Mouse (Mus musculus): ENCODE data around the gene Slc7a7. TPM values are rescaled to one million over a fixed set of nuclear protein-coding genes. Genes with fewer than 3 reads are reported as not detected.

Slc7a7 gene
- total and polyA plus RNA-seq, 2 experiments from 2014 or later: 3.2 to 3.4 TPM

DNA sequence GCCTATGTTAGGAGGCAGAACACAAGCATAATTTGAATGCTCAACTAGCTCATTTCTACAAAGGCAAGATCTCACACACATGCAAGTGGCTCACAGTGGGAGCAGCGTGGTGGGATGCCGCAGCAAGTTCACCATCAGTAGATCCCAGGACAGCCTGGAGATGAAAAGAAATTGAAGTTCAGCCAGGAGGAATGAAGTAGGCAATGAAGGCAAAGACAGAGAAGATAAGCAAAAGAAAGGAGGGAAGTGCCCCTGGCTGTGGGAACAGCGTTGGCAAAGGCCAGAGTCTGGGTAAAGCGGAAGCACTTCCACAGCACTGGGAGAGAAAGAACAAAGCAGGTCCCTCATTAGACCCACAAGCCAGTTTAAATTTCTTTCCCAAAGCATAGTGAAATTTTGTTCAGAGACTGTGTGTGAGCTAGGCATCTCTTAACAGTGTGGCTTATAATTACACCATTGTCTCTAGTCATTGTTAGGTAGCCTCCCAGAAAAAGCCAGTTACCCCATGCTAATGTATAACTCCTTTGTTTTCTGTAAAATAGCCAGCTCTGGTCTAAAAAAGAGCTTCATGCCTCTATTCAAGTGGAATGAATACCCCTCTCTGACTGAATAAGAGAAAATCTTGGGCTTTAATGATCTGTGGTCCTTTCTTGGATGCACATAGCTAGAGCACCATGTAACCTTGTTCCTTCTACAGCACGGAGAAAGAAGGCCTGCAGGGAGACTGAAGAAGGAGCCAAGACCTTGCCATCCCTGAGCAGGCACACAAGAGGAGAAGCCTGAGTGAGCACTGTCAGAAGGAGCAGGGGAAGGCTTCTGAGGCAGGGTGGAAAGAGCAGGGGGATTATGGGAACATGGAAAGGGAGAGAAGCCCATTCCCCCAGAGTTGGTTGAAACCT lies 85.2 kb downstream of the Slc7a7 start:
- DNase-seq (peak; percentile 32), ATAC-seq (peak; percentile 83)
- TF ChIP-seq CTCF (IDR thresholded peaks at IDR 0.05; ENCODE audit: low read depth): no peak
- Histone ChIP-seq H3K36me3 (ENCODE audit: insufficient read depth) (no peaks in the 10 kb centered on the region), H3K9me3 (ENCODE audit: low read length) (no peaks in the 10 kb centered on the region), H3K4me3 (ENCODE audit: low read depth, low read length) (no peak overlapping the region), H3K27me3 (ENCODE audit: insufficient read depth, low read length) (no peaks in the 10 kb centered on the region), H3K27ac (ENCODE audit: low read depth, low read length) (peak overlapping the region; percentile 36; the same call in 1 of the 2 replicates), H3K9ac (no peak overlapping the region), H3K4me1 (ENCODE audit: insufficient read depth) (no peaks in the 10 kb centered on the region), H3K4me2 (ENCODE audit: low read depth) (no peak overlapping the region)
- WGBS: 17% methylated on average over 5 of the region's 5 CpGs

DNA sequence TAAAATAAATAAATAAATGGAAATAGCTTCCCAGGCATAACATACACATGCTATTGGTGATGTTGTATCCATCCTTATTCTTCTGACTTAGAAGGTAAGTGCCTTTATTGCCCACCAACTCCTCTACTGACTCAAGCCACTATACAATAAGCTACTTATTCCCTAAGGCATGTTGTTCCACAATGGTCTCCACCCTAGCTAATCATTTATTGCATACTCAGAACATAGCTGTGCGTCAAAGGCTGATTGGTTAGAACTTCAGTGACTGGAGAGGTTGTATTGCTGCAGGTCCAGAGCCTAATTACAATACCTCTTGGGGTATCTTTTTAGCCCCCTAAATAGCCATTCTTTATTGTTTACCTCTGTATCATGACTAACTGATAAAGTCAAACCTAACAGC lies 86.4 kb downstream of the Slc7a7 start:
- no peak overlapping the region for H3K9ac ChIP-seq
- H3K4me3 ChIP-seq (ENCODE audit: low read depth, low read length): no peak overlapping the region
- no peak for TF ChIP-seq CTCF (IDR thresholded peaks at IDR 0.05; ENCODE audit: low read depth)
- no peak overlapping the region for H3K4me2 ChIP-seq (ENCODE audit: low read depth)
- no peaks in the 10 kb centered on the region for H3K27me3 ChIP-seq (ENCODE audit: insufficient read depth, low read length)
- H3K36me3 ChIP-seq (ENCODE audit: insufficient read depth): no peaks in the 10 kb centered on the region
- 82% methylated on average over 1 of the region's 1 CpGs for WGBS
- H3K9me3 ChIP-seq (ENCODE audit: low read length): no peaks in the 10 kb centered on the region
- no peak overlapping the region for H3K27ac ChIP-seq (ENCODE audit: low read depth, low read length)
- DNase-seq (no peak), ATAC-seq (no peak)
- H3K4me1 ChIP-seq (ENCODE audit: insufficient read depth): no peaks in the 10 kb centered on the region

- 55% methylated on average over 9 of the region's 9 CpGs for WGBS
Observed at GRCm38 (mm10) chr14:54329201-54329600, 88.4 kb downstream of the Slc7a7 start.

GRCm38 (mm10) chr14:54328548-54328947 lies 89.0 kb downstream of the Slc7a7 start:
- DNase-seq (no peak), ATAC-seq (no peak)
- peak; percentile 30; the same call in 1 of the 2 replicates for TF ChIP-seq CTCF (IDR thresholded peaks at IDR 0.05; ENCODE audit: low read depth)
- Histone ChIP-seq H3K9ac (no peak overlapping the region), H3K27ac (ENCODE audit: low read depth, low read length) (no peak overlapping the region), H3K4me2 (ENCODE audit: low read depth) (no peak overlapping the region), H3K36me3 (ENCODE audit: insufficient read depth) (no peaks in the 10 kb centered on the region), H3K4me1 (ENCODE audit: insufficient read depth) (no peaks in the 10 kb centered on the region), H3K9me3 (ENCODE audit: low read length) (no peaks in the 10 kb centered on the region), H3K27me3 (ENCODE audit: insufficient read depth, low read length) (no peaks in the 10 kb centered on the region), H3K4me3 (ENCODE audit: low read depth, low read length) (no peak overlapping the region)
- WGBS: 91% methylated on average over 2 of the region's 2 CpGs

More at GRCm38 (mm10) chr14:54329201-54329600, 88.4 kb downstream of the Slc7a7 start:
- Histone ChIP-seq H3K4me3 (ENCODE audit: low read depth, low read length) (no peak overlapping the region), H3K36me3 (ENCODE audit: insufficient read depth) (no peaks in the 10 kb centered on the region), H3K4me1 (ENCODE audit: insufficient read depth) (no peaks in the 10 kb centered on the region), H3K9ac (no peak overlapping the region), H3K9me3 (ENCODE audit: low read length) (no peaks in the 10 kb centered on the region), H3K27me3 (ENCODE audit: insufficient read depth, low read length) (no peaks in the 10 kb centered on the region), H3K27ac (ENCODE audit: low read depth, low read length) (no peak overlapping the region), H3K4me2 (ENCODE audit: low read depth) (no peak overlapping the region)
- no peak for TF ChIP-seq CTCF (IDR thresholded peaks at IDR 0.05; ENCODE audit: low read depth)
- ATAC-seq: no peak
- no peak for DNase-seq

- TF ChIP-seq CTCF (IDR thresholded peaks at IDR 0.05; ENCODE audit: low read depth): no peak
- no peak overlapping the region for H3K9ac ChIP-seq
- 87% methylated on average over 5 of the region's 5 CpGs for WGBS
Observed at GRCm38 (mm10) chr14:54324486-54324885, 93.1 kb downstream of the Slc7a7 start.

GRCm38 (mm10) chr14:54321556-54322376 lies 95.8 kb downstream of the Slc7a7 start:
- Histone ChIP-seq H3K27me3 (ENCODE audit: insufficient read depth, low read length) (no peaks in the 10 kb centered on the region), H3K9me3 (ENCODE audit: low read length) (no peaks in the 10 kb centered on the region), H3K4me2 (ENCODE audit: low read depth) (no peak overlapping the region), H3K4me3 (ENCODE audit: low read depth, low read length) (no peak overlapping the region), H3K4me1 (ENCODE audit: insufficient read depth) (no peaks in the 10 kb centered on the region), H3K27ac (ENCODE audit: low read depth, low read length) (no peak overlapping the region), H3K9ac (no peak overlapping the region), H3K36me3 (ENCODE audit: insufficient read depth) (no peaks in the 10 kb centered on the region)
- ATAC-seq (no peak), DNase-seq (no peak)
- TF ChIP-seq CTCF (IDR thresholded peaks at IDR 0.05; ENCODE audit: low read depth): no peak
- WGBS: 69% methylated on average over 18 of the region's 18 CpGs

More at GRCm38 (mm10) chr14:54324486-54324885, 93.1 kb downstream of the Slc7a7 start:
- ATAC-seq (no peak), DNase-seq (no peak)
- H3K4me1 ChIP-seq (ENCODE audit: insufficient read depth): no peaks in the 10 kb centered on the region
- H3K27ac ChIP-seq (ENCODE audit: low read depth, low read length): no peak overlapping the region
- H3K4me2 ChIP-seq (ENCODE audit: low read depth): no peak overlapping the region
- H3K36me3 ChIP-seq (ENCODE audit: insufficient read depth): no peaks in the 10 kb centered on the region
- no peaks in the 10 kb centered on the region for H3K27me3 ChIP-seq (ENCODE audit: insufficient read depth, low read length)
- no peak overlapping the region for H3K4me3 ChIP-seq (ENCODE audit: low read depth, low read length)
- no peaks in the 10 kb centered on the region for H3K9me3 ChIP-seq (ENCODE audit: low read length)

Other genes starting within 250 kb of the Slc7a7 start
- gene Dad1, start 163.7 kb downstream of the Slc7a7 start, total RNA-seq (2014; rRNA removed): 115 and 230 TPM in 2 replicates
- 375 and 416 TPM in 2 replicates for gene Dad1, start 163.7 kb downstream of the Slc7a7 start, polyA plus RNA-seq (2015; fragmentation: Nextera tagmentation; extraction: Ambion mirVana)
- 61.0 and 75.1 TPM in 2 replicates for gene Abhd4, start 163.6 kb downstream of the Slc7a7 start, total RNA-seq (2014; rRNA removed)
- 61.9 and 69.7 TPM in 2 replicates for gene Abhd4, start 163.6 kb downstream of the Slc7a7 start, polyA plus RNA-seq (2015; fragmentation: Nextera tagmentation; extraction: Ambion mirVana)
- gene Olfr49, start 132.8 kb downstream of the Slc7a7 start, total RNA-seq (2014; rRNA removed): not detected in 2 replicates
- gene Olfr49, start 132.8 kb downstream of the Slc7a7 start, polyA plus RNA-seq (2015; fragmentation: Nextera tagmentation; extraction: Ambion mirVana): 0.18 TPM in 1 of 2 replicates, not detected in the other
- 52.9 and 76.9 TPM in 2 replicates for gene Oxa1l, start 56.9 kb downstream of the Slc7a7 start, total RNA-seq (2014; rRNA removed)
- gene Oxa1l, start 56.9 kb downstream of the Slc7a7 start, polyA plus RNA-seq (2015; fragmentation: Nextera tagmentation; extraction: Ambion mirVana): 51.6 and 59.4 TPM in 2 replicates
- gene Mrpl52, start 9.1 kb upstream of the Slc7a7 start, total RNA-seq (2014; rRNA removed): 151 and 217 TPM in 2 replicates
- 277 and 336 TPM in 2 replicates for gene Mrpl52, start 9.1 kb upstream of the Slc7a7 start, polyA plus RNA-seq (2015; fragmentation: Nextera tagmentation; extraction: Ambion mirVana)
- 29.0 and 40.7 TPM in 2 replicates for gene Mmp14, start 13.8 kb upstream of the Slc7a7 start, total RNA-seq (2014; rRNA removed)
- 32.5 and 39.1 TPM in 2 replicates for gene Mmp14, start 13.8 kb upstream of the Slc7a7 start, polyA plus RNA-seq (2015; fragmentation: Nextera tagmentation; extraction: Ambion mirVana)
- 39.6 and 45.8 TPM in 2 replicates for gene Lrp10, start 46.4 kb upstream of the Slc7a7 start, total RNA-seq (2014; rRNA removed)
- gene Lrp10, start 46.4 kb upstream of the Slc7a7 start, polyA plus RNA-seq (2015; fragmentation: Nextera tagmentation; extraction: Ambion mirVana): 38.0 and 38.5 TPM in 2 replicates
- 25.5 and 31.0 TPM in 2 replicates for gene Rem2, start 58.3 kb upstream of the Slc7a7 start, total RNA-seq (2014; rRNA removed)
- 22.5 and 28.0 TPM in 2 replicates for gene Rem2, start 58.3 kb upstream of the Slc7a7 start, polyA plus RNA-seq (2015; fragmentation: Nextera tagmentation; extraction: Ambion mirVana)
- 85.4 and 87.1 TPM in 2 replicates for gene Prmt5, start 99.7 kb upstream of the Slc7a7 start, total RNA-seq (2014; rRNA removed)
- 87.0 and 100 TPM in 2 replicates for gene Prmt5, start 99.7 kb upstream of the Slc7a7 start, polyA plus RNA-seq (2015; fragmentation: Nextera tagmentation; extraction: Ambion mirVana)
- 21.3 and 23.1 TPM in 2 replicates for gene Haus4, start 136.8 kb upstream of the Slc7a7 start, total RNA-seq (2014; rRNA removed)
- 17.9 and 19.5 TPM in 2 replicates for gene Haus4, start 136.8 kb upstream of the Slc7a7 start, polyA plus RNA-seq (2015; fragmentation: Nextera tagmentation; extraction: Ambion mirVana)
- gene Ajuba, start 159.8 kb upstream of the Slc7a7 start, total RNA-seq (2014; rRNA removed): 4.4 and 6.6 TPM in 2 replicates
- gene Ajuba, start 159.8 kb upstream of the Slc7a7 start, polyA plus RNA-seq (2015; fragmentation: Nextera tagmentation; extraction: Ambion mirVana): 4.4 and 4.5 TPM in 2 replicates
- gene 4931414P19Rik, start 188.2 kb upstream of the Slc7a7 start, total RNA-seq (2014; rRNA removed): 6.5 and 12.8 TPM in 2 replicates
- 2.2 and 3.1 TPM in 2 replicates for gene 4931414P19Rik, start 188.2 kb upstream of the Slc7a7 start, polyA plus RNA-seq (2015; fragmentation: Nextera tagmentation; extraction: Ambion mirVana)
- 180 and 239 TPM in 2 replicates for gene Psmb5, start 200.2 kb upstream of the Slc7a7 start, total RNA-seq (2014; rRNA removed)
- 420 and 499 TPM in 2 replicates for gene Psmb5, start 200.2 kb upstream of the Slc7a7 start, polyA plus RNA-seq (2015; fragmentation: Nextera tagmentation; extraction: Ambion mirVana)
- gene Psmb11, start 203.7 kb upstream of the Slc7a7 start, total RNA-seq (2014; rRNA removed): under 0.01 TPM in 1 of 2 replicates, not detected in the other
- 0.04 and 0.08 TPM in 2 replicates for gene Psmb11, start 203.7 kb upstream of the Slc7a7 start, polyA plus RNA-seq (2015; fragmentation: Nextera tagmentation; extraction: Ambion mirVana)
- not detected in 2 replicates for gene Gm17606, start 223.2 kb upstream of the Slc7a7 start, total RNA-seq (2014; rRNA removed)
- not detected in 2 replicates for gene Gm17606, start 223.2 kb upstream of the Slc7a7 start, polyA plus RNA-seq (2015; fragmentation: Nextera tagmentation; extraction: Ambion mirVana)
- gene Cdh24, start 223.6 kb upstream of the Slc7a7 start, total RNA-seq (2014; rRNA removed): 15.6 and 21.7 TPM in 2 replicates
- 3.8 and 4.6 TPM in 2 replicates for gene Cdh24, start 223.6 kb upstream of the Slc7a7 start, polyA plus RNA-seq (2015; fragmentation: Nextera tagmentation; extraction: Ambion mirVana)